Mouse (Mus musculus) CD4-positive helper T cell, adult 2 months (primary cell): ENCODE measurements around the gene Prrt4.
"Not testable (repeated sequence)": the region's sequence is repeated elsewhere in the genome, so short reads cannot be mapped to it uniquely, and the experiment has no call there.

Experiments
- DNase-seq: peaks from one replicate; pipeline ENCODE4 v3.0.0-alpha.2; 2012; ENCODE audit warnings: low read depth, missing footprints, low spot score

Prrt4 gene

GRCm38 (mm10) chr6:29198309-29199222 lies 19.2 kb upstream of the Prrt4 start:
- DNase-seq: peak; percentile 81

DNA sequence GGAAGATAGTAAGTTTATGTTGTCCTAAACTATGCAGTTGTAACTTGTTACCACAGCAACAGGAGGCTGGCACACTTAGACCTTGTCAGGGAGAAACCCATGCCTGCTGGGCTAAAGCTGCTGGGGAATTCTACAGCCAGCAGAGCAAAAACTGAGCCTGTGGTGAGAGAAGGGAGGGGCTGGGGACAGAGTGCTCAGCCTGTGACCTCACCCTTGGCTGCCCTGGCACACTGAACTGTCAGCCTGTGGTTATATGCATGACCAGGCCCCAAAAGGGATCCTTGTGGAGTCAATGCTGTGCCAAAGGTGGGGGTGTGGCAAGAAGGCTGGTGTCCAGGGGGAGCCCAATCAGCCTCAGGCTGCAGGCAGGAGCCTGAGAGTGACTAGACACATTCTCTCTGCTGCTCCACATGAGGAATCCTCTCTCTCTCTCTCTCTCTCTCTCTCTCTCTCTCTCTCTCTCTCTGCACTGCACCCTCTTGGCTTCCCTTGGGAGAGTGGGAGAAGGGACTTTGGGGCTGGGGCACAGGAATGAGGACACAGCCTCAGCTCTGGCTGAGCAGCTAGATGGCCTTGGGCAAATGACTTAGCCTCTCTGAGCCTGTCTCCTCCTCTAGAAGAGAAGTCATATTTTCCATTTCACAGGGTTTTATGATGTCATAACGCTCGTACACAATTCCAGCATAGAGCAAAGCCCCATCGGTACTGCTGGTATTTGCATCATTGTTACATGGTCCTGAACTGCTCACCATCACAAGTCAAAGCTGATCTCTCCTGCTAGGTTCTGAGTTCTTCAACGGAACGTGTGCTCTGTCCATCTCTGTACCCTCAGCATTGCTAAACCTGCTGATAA lies 16.7 kb upstream of the Prrt4 start:
- DNase-seq: no peak

- DNase-seq: no peak
Measured at GRCm38 (mm10) chr6:29195146-29195545, 15.8 kb upstream of the Prrt4 start.

DNA sequence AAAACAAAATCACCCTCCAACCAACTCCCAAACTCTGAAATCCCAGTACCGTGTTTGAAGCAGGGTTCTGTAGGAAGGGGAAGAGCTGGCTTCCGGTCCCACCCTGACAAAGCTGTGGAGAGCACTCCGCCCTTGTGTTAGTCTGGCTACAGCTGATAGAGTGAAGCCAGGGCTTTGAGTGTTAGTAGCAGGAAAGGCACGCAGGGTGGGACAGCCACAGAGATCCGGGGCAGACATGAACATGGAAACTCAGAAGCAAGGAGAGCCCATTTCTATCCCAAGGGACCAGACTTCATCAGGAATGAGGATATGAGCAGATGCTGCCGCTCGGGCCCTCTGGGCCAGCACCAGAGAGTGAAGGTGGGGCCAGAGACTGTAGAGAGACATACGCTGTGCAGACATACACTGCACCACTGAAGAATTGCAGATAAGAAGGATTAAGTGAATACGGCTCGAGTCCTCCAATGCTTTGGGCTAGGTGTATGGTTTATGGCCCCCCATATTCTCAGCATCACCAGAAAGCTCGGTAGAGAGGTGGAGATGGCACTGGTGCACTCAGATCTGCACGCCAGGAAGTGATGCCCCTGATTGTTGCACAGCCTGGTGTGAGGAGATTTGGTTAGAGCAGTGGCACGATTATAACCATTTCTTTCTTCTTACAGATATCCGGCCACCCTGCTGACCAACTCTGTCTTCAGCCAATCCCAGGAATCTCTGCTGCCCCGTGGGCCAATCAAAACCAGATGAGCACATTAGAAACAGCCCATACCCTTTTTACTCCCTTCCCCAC lies 14.8 kb upstream of the Prrt4 start:
- no peak for DNase-seq

DNA sequence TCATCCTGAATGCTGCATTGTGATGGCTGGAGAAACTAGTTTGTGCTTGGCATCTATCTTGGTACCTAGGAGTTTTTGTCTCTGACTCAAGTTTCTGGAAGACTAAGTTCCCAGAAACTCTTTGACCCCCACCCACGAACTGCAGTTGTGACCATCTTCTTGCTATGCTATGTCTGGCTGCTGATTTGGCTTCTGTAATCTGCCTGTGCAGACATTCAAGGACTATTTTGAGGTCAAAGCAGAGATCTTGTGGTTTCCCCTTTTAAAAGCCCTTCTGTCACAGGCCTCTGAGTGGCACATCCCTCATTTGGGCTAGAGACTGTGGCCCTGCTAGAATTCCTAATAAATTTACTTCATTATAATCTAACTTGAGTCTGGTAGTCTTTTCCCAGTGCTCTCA lies 8.6 kb upstream of the Prrt4 start:
- no peak for DNase-seq

- DNase-seq: no peak
Measured at GRCm38 (mm10) chr6:29179843-29180242, 459 bp upstream of the Prrt4 start.

DNA sequence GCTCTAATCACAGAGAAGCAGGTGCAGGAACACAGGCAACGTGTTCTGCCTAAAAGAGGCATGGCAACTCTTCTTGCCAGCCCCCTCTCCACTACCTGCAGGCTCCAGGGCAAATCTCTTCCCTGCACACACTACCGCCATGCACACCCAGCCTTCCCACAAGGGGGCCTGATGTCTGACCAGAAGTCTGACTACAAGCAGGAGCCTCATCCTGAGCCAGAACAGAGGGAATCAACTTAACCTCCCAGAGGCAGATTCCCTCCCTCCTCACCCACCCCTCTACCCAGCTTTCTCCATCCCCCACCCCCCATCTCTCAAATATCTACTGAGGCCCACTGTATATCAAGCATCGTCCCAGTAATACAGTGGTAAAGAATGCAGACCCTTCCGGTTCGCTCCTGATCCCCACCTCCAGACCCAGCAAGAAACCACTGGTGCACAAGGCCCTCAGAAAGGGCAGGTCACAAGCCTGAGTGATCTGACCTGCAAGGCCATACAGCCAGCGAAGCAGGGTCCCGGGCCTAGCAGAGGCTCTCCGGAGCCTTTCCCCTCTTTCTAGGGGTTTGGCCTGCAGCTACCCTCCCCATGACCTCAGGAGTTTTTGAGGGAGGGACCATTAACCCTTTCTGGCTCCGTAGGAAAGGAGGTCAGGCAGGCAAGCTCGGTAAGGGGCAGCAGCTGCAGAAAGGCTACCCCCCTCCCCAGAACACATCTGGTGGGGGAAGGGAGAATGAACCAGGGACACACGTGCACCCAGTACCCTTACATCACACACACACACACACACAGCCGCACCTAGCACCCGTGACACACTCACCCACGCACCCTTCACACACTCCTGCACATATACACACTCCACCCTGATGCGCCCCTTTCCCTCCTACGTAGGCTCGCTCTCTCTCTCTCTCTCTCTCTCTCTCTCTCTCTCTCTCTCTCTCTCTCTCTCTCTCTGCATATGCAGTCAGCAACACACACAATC lies 1.2 kb downstream of the Prrt4 start:
- DNase-seq: no peak

- no peak for DNase-seq
Measured at GRCm38 (mm10) chr6:29175113-29175512, 4.3 kb downstream of the Prrt4 start.

- DNase-seq: no peak
Measured at GRCm38 (mm10) chr6:29174368-29174767, 5.0 kb downstream of the Prrt4 start.

GRCm38 (mm10) chr6:29170952-29171388 lies 8.4 kb downstream of the Prrt4 start:
- peak; percentile 79 for DNase-seq

DNA sequence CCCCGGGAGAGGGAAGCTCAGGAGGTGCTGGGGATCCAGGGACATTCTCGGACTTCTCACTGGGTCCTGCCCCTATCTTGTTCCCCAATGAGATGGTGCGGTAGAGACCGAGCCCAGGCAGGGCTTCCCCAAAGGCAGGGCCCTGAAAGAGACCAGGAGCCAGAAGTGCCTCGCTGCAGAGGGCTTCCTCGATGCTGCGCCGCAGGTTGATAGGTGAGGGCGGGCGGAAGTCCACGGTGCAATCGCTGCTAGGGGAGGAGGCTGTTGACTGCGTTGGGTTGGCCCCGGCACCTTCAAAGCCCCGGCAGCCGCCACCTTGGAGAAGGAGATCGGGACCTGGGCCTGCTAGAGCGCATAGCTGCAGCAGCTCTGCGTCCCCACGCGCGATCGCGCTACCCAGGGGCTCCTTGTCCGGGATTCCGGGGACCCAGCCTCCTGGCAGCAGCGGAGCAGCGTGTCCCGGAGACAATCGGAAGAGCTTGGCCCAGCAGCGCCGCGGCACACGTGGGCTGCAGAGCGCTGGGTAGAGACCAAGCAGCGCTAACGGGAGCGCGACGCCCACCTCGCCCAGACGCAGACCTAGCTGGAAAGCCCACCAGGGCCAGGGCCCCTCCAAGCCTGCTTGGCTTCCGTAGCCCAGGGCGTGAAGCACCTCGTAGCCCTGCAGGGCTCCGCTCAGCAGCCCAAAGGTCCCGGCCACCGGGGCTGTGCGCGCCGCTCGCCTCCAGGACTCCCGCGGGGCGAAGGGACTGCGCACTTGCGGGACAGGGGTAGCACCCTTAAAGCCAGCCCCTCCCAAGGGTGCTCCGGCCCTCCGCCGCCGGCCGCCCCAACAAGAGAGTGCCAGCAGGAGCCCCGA lies 9.1 kb downstream of the Prrt4 start:
- DNase-seq: peak; percentile 84

DNA sequence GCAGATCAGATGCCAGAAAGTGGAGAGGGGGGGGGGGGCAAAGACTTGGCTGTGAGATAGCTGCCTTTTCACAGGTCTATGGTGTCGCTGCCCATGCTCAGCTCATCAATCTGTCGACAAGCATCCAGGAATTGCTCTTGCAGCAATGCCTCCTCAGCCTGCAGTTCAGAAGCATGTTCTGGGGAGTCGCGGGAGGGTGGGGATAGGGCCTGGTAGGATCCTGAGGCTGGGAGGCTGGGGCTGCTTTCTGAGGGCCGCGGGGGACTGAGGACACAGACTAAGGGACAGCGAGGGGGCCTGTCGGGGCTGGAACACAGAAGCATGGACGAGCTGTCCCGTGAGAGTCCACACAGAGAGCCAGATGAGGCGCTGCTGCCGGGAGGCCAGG lies 9.7 kb downstream of the Prrt4 start:
- no peak for DNase-seq

GRCm38 (mm10) chr6:29168871-29169270 lies 10.5 kb downstream of the Prrt4 start:
- no peak for DNase-seq

DNA sequence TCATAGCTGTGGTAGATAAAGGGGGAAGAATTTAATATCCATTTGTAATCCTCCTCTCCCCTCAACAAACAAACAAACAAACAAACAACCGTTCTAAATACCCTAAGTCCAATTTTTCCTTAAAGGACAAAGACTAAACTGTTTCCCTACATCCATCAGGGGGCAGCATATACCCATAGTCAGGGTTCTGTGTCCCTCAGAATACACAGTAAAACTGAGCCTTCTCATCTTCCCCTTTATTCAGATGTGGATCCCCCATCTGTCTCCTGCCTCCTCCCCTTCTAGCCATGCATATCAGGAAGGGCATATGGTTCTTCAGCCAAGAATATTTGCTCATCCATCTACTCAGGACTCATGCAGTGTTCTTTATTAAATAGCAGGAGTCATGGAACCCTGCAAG lies 13.2 kb downstream of the Prrt4 start:
- DNase-seq: peak; percentile 65

- DNase-seq: peak; percentile 91
Measured at GRCm38 (mm10) chr6:29164314-29165244, 14.8 kb downstream of the Prrt4 start, which contains the start of gene Rbm28. Rbm28 (minus strand) TSS chr6:29165006.

- DNase-seq: not testable (repeated sequence)
Measured at GRCm38 (mm10) chr6:29161291-29161690, 18.1 kb downstream of the Prrt4 start.

- no peak for DNase-seq
Measured at GRCm38 (mm10) chr6:29160786-29161185, 18.6 kb downstream of the Prrt4 start.

DNA sequence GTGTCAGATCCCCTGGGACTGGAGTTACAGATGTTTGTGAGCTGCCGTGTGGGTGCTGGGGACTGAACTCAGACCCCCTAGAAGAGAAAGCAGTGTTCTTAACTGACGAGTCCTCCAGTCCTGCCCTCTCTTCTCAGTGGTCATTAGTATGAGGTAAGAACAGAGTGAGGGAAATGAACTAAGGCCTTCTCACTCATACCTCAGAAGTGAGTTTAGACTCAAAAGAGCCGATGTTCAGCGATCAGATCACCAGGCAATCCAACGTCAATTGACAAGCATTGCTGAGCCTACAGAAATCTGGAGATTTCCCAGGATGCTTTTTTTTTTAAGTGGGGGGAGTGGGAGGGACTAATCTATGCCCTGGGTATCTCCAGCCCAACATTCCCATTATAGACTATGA lies 23.1 kb downstream of the Prrt4 start:
- DNase-seq: no peak
